Mouse (Mus musculus) cerebellum, postnatal 10 days (tissue): ENCODE results near the gene Itga9.

Experiments
- DNase-seq, 2 experiments: peaks; one replicate each; pipeline ENCODE4 v3.0.0; 2021; ENCODE audit warnings: mixed read lengths in 2 of 2

Gene Itga9

GRCm38 (mm10) chr9:118730871-118731390 is 124.4 kb downstream of the Itga9 start:
- DNase-seq = no peak

- DNase-seq = no peak
These were observed 125.2 kb downstream of the Itga9 start for GRCm38 (mm10) chr9:118731650-118732049.

GRCm38 (mm10) chr9:118733601-118734000 is 127.1 kb downstream of the Itga9 start:
- DNase-seq = no peak

GRCm38 (mm10) chr9:118737124-118737523 is 130.6 kb downstream of the Itga9 start:
- no peak for DNase-seq

GRCm38 (mm10) chr9:118737601-118738137 is 131.2 kb downstream of the Itga9 start:
- DNase-seq = no peak

DNA sequence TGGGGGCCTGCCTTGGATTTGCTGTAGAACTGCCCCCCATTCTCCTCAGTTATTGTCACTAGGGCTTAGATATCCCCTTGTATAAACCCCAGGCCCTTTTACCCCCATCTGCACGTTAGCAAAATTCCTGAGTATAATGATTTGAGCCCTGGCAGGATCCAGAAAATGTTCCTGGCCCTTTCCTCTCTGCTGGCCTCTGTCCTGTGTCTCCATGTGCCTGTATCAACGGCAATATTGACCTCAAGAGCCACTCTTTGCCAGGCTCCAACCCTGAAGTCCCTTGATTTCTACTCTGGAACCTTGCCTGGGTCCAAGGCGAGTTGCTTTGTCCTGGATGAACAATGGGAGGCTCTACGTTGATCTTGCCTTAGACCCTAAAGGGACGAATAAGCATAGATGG is 131.8 kb downstream of the Itga9 start:
- DNase-seq = no peak

- DNase-seq = no peak
These were observed 132.6 kb downstream of the Itga9 start for GRCm38 (mm10) chr9:118739071-118739470.

GRCm38 (mm10) chr9:118739659-118740058 is 133.2 kb downstream of the Itga9 start:
- DNase-seq = peak in 1 of 2 experiments; percentile 13

DNA sequence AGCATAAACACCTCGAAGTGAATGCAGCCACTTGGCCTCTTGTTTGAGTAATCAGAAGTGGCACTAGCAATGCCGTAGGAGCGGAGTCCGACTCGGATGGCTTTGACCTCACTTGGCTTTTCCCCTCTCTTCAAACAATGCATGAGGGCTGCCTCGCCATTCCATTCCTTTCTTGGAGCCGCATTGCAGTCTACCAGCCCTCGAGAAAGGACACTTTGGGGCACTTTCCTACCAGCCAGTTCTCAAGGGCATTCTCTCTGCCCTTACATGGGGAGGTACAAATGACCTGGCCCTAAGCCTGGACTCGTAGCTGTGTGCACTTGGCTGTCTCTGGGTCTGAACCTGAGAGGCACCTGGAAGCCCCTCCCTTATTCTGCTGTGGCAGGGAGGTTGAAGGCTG is 134.8 kb downstream of the Itga9 start:
- peak in 1 of 2 experiments; percentile 16 for DNase-seq

GRCm38 (mm10) chr9:118749335-118749949 is 143.0 kb downstream of the Itga9 start:
- no peak for DNase-seq

GRCm38 (mm10) chr9:118750828-118751227 is 144.3 kb downstream of the Itga9 start:
- no peak for DNase-seq

DNA sequence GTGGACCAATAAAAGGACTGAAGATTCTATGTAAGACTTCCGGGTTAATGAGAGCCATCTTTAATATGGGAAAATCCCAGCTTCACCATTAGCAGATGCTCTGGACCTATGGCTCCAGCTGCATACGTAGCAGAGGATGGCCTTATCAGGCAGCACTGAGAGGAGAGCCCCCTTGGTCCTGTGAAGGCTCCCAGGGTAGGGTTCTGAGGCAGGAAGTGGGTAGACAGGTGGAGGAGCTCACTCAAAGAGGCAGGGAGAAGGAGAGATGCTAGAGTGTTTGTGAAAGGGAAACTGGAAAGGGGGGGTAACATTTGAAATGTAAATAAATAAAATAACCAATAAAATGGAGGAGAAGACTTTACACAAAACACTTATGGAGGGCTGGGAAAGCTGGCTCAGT is 145.9 kb downstream of the Itga9 start:
- no peak for DNase-seq

GRCm38 (mm10) chr9:118759462-118759861 is 153.0 kb downstream of the Itga9 start:
- DNase-seq = no peak

- peak; percentile 44 to 52 for DNase-seq
These were observed 155.6 kb downstream of the Itga9 start for GRCm38 (mm10) chr9:118761953-118762590.

- DNase-seq = peak; percentile 60 to 65
These were observed 156.3 kb downstream of the Itga9 start for GRCm38 (mm10) chr9:118762759-118763158.

DNA sequence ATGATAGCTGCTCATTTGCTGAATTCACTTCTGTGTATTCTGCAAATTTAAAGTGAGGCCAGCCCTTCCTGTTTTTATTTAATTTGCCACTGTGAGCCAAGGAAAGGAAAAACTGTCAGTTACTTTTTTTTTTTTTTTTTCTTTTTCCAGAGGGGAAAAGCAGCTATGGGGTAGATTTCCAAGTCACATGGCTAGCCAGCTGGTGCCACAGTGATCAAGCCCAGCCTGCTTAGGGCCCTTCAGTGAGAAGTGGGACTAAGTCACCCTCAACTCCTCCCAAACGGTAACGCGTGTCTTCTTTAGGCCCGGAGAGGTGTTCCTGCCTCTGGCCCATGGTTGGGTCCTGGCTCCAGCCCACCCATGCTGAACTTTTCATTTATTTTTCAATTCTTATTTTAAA is 156.7 kb downstream of the Itga9 start:
- DNase-seq = peak in 1 of 2 experiments; percentile 40

DNA sequence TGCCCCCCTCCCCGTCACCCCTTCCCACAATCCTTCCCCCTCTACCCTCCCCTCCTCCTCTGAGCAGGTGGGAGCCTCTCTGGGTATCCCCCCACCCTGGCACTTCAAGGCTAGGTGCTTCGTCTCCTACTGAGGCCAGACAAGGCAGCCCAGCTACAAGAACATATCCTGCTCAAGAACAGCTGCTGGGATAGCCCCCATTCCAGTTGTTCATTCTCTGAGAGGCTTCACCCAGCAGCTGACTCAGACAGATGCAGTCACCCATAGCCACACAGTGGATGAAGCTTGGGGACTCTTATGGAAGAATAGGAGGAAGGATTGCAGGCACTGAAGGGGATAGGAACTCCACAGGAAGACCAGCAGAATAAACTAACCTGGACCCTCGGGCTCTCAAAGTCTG is 157.2 kb downstream of the Itga9 start:
- no peak for DNase-seq

- no peak for DNase-seq
These were observed 158.6 kb downstream of the Itga9 start for GRCm38 (mm10) chr9:118765059-118765458.

GRCm38 (mm10) chr9:118767008-118767407 is 160.5 kb downstream of the Itga9 start:
- DNase-seq = peak in 1 of 2 experiments; percentile 21

DNA sequence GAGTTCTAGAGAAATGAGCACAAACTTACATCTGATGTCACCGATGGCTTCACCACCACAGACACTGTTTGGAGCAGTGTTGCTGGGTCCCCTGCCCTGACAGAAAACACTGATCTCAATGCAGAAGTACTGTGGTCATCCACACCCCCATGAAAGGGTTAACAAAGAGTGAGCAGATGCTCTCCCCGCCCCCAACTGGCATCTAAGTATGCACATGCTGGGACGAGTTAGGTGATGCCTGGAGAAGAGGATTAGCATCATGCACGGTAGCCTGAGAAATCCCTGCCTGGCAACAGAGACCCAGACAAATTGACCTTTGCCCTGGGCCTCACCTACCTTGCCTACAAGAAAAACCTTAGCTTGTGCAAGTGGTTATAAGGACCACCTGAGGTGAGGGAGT is 162.1 kb downstream of the Itga9 start:
- DNase-seq = peak; percentile 64 to 65

DNA sequence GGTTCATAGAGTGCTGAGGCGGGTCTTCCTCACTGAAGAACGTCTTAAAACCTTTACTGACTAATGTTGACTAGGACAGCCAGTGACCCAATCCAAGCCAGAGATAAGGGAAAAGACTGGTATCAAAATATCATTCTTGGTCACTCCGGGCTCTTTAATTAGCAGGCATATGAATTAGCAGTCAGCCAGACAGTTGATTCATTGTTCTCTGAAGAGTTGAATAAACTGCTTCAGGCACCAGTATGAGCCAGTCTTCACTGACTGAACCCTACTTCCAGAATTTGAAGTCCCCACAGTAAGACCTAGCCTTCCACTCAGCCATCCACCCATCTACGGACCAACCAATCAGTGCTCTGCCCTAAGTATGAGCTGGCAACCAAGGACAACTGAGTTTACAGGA is 163.9 kb downstream of the Itga9 start:
- DNase-seq = no peak

- DNase-seq = no peak
These were observed 168.2 kb downstream of the Itga9 start for GRCm38 (mm10) chr9:118774676-118775075.

- DNase-seq = peak; percentile 29 to 31
These were observed 170.5 kb downstream of the Itga9 start for GRCm38 (mm10) chr9:118776880-118777438.

DNA sequence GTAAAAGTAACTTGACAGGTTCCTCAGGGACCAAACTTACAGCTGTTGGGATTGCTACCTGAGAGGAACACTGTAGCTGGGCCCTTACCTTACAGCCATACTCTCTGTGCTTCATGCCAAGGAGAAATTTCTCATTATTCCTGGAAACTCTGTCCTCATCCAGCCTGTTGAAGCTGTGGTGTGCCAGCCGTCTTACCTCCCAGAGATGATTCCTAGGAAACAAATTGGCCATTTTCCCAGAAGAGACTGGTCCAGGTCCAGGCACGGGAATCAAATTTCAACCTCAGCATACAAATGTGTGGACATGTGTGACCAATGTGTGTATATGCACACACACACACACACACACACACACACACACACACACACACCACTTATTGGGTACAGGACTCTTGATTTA is 172.1 kb downstream of the Itga9 start:
- DNase-seq = peak; percentile 34 to 39
